Mouse (Mus musculus) limb, embryonic 13.5 days (tissue): ENCODE measurements around the gene Crip2. TPM values are rescaled to one million over a fixed set of nuclear protein-coding genes. Genes with fewer than 3 reads are reported as not detected.

ENCODE experiments used
- ATAC-seq: fragments of 200-750 bp; cut with Nextera tagmentation; 2 replicates; pipeline ENCODE4 v1.8.0; 2017; ENCODE audit warnings: low read depth, moderate number of reproducible peaks, moderate TSS enrichment; ENCODE audit not compliant: low FRiP score
- H3K27ac ChIP-seq: fragments of 300-500 bp; sonication (generic); 2 replicates; pipeline ENCODE4 v1.5.1; 2015; ENCODE audit warnings: inconsistent platforms, mild to moderate bottlenecking, moderate library complexity
- H3K27me3 ChIP-seq: fragments of 300-500 bp; sonication (generic); 2 replicates; pipeline ENCODE4 v1.6.1; 2015; ENCODE audit warnings: mild to moderate bottlenecking, inconsistent platforms
- H3K36me3 ChIP-seq: fragments of 300-500 bp; sonication (generic); 2 replicates; pipeline ENCODE4 v1.6.1; 2015; ENCODE audit warnings: inconsistent platforms, mild to moderate bottlenecking, moderate library complexity
- H3K4me1 ChIP-seq: fragments of 300-500 bp; sonication (generic); 2 replicates; pipeline ENCODE4 v1.6.1; 2015; ENCODE audit warnings: inconsistent platforms
- H3K4me2 ChIP-seq: fragments of 300-500 bp; sonication (generic); replicated peaks from 2 replicates; pipeline ENCODE4 v1.6.1; 2015; ENCODE audit warnings: inconsistent platforms, mild to moderate bottlenecking, moderate library complexity
- H3K4me3 ChIP-seq: fragments of 300-500 bp; sonication (generic); 2 replicates; pipeline ENCODE4 v1.5.1; 2015; ENCODE audit warnings: moderate library complexity, mild to moderate bottlenecking, inconsistent platforms
- H3K9ac ChIP-seq: fragments of 300-500 bp; sonication (generic); 2 replicates; pipeline ENCODE4 v1.6.1; 2015; ENCODE audit warnings: mild to moderate bottlenecking, inconsistent platforms
- H3K9me3 ChIP-seq: fragments of 300-500 bp; sonication (generic); 2 replicates; pipeline ENCODE4 v1.6.1; 2016; ENCODE audit warnings: inconsistent platforms
- WGBS: fragments of 180-500 bp; shearing (Covaris S2); methylation state at CpG from one replicate; pipeline ENCODE4 v1.1.7; 2015; 5-methylcytosine and 5-hydroxymethylcytosine counted together
- polyA plus RNA-seq: library from polyadenylated mRNA; unstranded; fragments of >200 nt; fragmentation: Nextera tagmentation; extraction: Ambion mirVana; gene quantifications from 2 replicates; pipeline ENCODE4 v1.2.1, GENCODE M21; 2015

The Crip2 gene
- polyA plus RNA-seq, 1 experiment from 2014 or later = 70.4 TPM

- no peak for ATAC-seq
- H3K9ac ChIP-seq = no peak overlapping the region
- WGBS = 79% methylated on average over 4 of the region's 4 CpGs
- H3K36me3 ChIP-seq = peaks cover 45% of the 10 kb centered on the region
- H3K27ac ChIP-seq = no peak overlapping the region
- H3K9me3 ChIP-seq = peaks cover 3% of the 10 kb centered on the region; the same call in 1 of the 2 replicates
- no peak overlapping the region for H3K4me2 ChIP-seq
- H3K4me3 ChIP-seq = no peak overlapping the region
- H3K4me1 ChIP-seq = peaks cover 50% of the 10 kb centered on the region
- no peaks in the 10 kb centered on the region for H3K27me3 ChIP-seq
Measured at GRCm38 (mm10) chr12:113107431-113108124, 32.5 kb upstream of the Crip2 start.

- no peaks in the 10 kb centered on the region for H3K27me3 ChIP-seq
- no peak overlapping the region for H3K4me2 ChIP-seq
- peaks cover 46% of the 10 kb centered on the region for H3K4me1 ChIP-seq
- peak; percentile 13; the same call in 1 of the 2 replicates for ATAC-seq
- no peak overlapping the region for H3K4me3 ChIP-seq
- 86% methylated on average over 17 of the region's 17 CpGs for WGBS
- H3K9ac ChIP-seq = 0 out of 2 replicates have a peak overlapping the region, but pooled peaks have one; percentile 31
- H3K36me3 ChIP-seq = peaks cover 52% of the 10 kb centered on the region
- peaks cover 3% of the 10 kb centered on the region; the same call in 1 of the 2 replicates for H3K9me3 ChIP-seq
- no peak overlapping the region for H3K27ac ChIP-seq
Measured at GRCm38 (mm10) chr12:113108528-113109283, 31.3 kb upstream of the Crip2 start.

DNA sequence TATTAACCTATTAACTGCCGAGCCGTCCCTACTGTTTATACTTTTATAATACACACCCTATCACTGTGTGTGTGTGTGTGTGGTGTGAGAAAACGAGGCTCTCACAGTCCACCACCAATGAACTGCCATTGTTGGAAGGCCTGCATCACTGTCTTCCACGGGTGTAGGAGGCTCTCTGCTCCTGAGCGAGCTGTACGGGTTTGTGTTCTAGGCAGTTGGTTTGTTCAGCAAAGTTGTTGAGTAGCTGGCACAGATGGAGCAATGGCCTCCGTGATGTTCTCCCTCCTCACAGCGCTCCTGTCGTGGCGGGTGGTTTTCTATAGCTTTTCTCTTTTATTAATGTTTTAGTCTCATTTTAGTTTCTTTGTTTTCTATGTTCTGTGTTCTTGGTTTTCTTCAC lies 30.2 kb upstream of the Crip2 start:
- no peak overlapping the region for H3K4me2 ChIP-seq
- H3K4me3 ChIP-seq = no peak overlapping the region
- no peak for ATAC-seq
- H3K9ac ChIP-seq = no peak overlapping the region
- H3K36me3 ChIP-seq = peaks cover 52% of the 10 kb centered on the region
- H3K4me1 ChIP-seq = peaks cover 41% of the 10 kb centered on the region
- 80% methylated on average over 10 of the region's 10 CpGs for WGBS
- no peak overlapping the region for H3K27ac ChIP-seq
- H3K9me3 ChIP-seq = peaks cover 3% of the 10 kb centered on the region; the same call in 1 of the 2 replicates
- no peaks in the 10 kb centered on the region for H3K27me3 ChIP-seq

- H3K9me3 ChIP-seq = no peaks in the 10 kb centered on the region
- H3K9ac ChIP-seq = no peak overlapping the region
- H3K27me3 ChIP-seq = no peaks in the 10 kb centered on the region
- ATAC-seq = no peak
- peaks cover 15% of the 10 kb centered on the region for H3K4me1 ChIP-seq
- H3K27ac ChIP-seq = no peak overlapping the region
- H3K36me3 ChIP-seq = peaks cover 71% of the 10 kb centered on the region
- no peak overlapping the region for H3K4me3 ChIP-seq
- no peak overlapping the region for H3K4me2 ChIP-seq
- 88% methylated on average over 4 of the region's 4 CpGs for WGBS
Measured at GRCm38 (mm10) chr12:113114141-113114540, 25.9 kb upstream of the Crip2 start.

- no peak overlapping the region for H3K9ac ChIP-seq
- H3K9me3 ChIP-seq = no peaks in the 10 kb centered on the region
- H3K36me3 ChIP-seq = peaks cover 78% of the 10 kb centered on the region
- no peaks in the 10 kb centered on the region for H3K27me3 ChIP-seq
- no peak overlapping the region for H3K4me2 ChIP-seq
- ATAC-seq = no peak
- no peak overlapping the region for H3K4me3 ChIP-seq
- WGBS = 86% methylated on average over 16 of the region's 16 CpGs
- no peak overlapping the region for H3K27ac ChIP-seq
- peaks cover 7% of the 10 kb centered on the region; the same call in 1 of the 2 replicates for H3K4me1 ChIP-seq
Measured at GRCm38 (mm10) chr12:113114856-113115538, 25.0 kb upstream of the Crip2 start.

DNA sequence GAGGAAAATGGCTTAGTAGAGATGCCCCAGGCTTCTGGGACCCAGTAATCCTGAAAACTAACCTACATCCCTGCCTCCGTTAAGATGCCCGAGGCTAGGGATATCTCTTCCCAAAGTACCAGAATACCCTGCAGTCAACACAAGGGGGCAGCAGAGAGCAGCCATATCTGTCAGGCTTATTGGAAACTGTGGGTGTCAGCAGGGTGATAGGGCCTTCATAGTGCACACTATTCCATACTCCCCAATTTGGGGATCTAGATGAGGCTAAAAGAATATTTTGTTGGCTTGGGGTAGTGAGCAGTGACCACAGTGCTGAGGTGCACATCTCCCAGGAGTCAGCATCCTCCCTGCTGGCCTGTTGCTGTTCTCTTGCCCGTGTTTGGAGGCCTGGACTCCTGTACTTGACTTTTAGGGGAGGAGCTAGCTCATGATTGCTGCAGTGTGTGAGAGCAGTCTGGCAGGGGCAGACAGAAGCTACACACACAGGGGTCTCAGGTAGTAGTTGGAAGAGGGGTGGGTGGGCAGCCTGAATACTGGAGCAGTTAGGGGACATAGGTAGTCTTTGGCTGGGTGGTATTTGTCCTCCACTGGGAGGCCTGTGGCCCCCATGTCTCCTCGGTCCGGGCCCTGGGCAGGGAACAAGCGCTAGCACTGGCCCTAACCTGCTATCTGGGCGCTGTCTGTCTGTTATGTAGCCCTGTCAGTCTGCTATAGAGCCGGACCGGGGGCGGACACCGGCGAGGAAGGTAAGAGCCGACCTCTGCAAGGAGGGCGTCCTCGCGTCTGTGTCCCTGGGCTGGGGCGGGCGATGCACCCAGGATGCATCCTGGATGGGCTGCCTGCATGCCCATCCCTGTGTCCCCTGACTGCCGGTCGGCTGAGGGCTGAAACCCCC lies 20.3 kb upstream of the Crip2 start:
- no peaks in the 10 kb centered on the region for H3K9me3 ChIP-seq
- no peaks in the 10 kb centered on the region for H3K27me3 ChIP-seq

GRCm38 (mm10) chr12:113124726-113125125 lies 15.3 kb upstream of the Crip2 start:
- H3K36me3 ChIP-seq = peaks cover 100% of the 10 kb centered on the region

More for the DNA sequence above, 20.3 kb upstream of the Crip2 start:
- no peaks in the 10 kb centered on the region for H3K4me1 ChIP-seq
- no peak overlapping the region for H3K4me2 ChIP-seq
- no peak overlapping the region for H3K9ac ChIP-seq
- peak; percentile 52; the same call in 1 of the 2 replicates for ATAC-seq
- peaks cover 95% of the 10 kb centered on the region for H3K36me3 ChIP-seq
- 85% methylated on average over 20 of the region's 20 CpGs for WGBS
- no peak overlapping the region for H3K27ac ChIP-seq
- no peak overlapping the region for H3K4me3 ChIP-seq

GRCm38 (mm10) chr12:113130732-113131131 lies 9.3 kb upstream of the Crip2 start:
- Histone ChIP-seq H3K36me3 (peaks cover 100% of the 10 kb centered on the region), H3K4me2 (no peak overlapping the region)
- 96% methylated on average over 8 of the region's 8 CpGs for WGBS

More at GRCm38 (mm10) chr12:113124726-113125125, 15.3 kb upstream of the Crip2 start:
- Histone ChIP-seq H3K27ac (no peak overlapping the region), H3K9ac (no peak overlapping the region), H3K4me3 (no peak overlapping the region), H3K9me3 (no peaks in the 10 kb centered on the region), H3K4me1 (no peaks in the 10 kb centered on the region), H3K4me2 (no peak overlapping the region), H3K27me3 (no peaks in the 10 kb centered on the region)
- WGBS = 75% methylated on average over 6 of the region's 6 CpGs
- ATAC-seq = no peak

DNA sequence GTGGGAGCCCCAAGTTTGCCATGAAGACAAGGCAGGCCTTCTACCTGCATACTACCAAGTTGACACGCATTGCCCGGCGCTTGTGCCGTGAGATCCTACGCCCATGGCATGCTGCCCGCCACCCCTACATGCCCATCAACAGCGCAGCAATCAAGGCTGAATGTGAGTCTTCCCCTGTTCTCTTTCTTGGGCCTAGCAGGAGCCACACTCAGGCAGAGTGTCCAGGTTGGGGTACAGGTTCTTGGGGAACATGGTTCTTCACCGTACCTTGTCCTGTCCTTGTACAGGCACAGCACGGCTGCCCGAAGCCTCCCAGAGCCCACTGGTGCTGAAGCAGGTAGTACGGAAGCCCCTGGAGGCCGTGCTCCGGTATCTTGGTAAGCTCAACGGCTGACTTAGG lies 8.4 kb upstream of the Crip2 start:
- H3K9me3 ChIP-seq = no peaks in the 10 kb centered on the region
- no peak overlapping the region for H3K9ac ChIP-seq
- H3K4me1 ChIP-seq = no peaks in the 10 kb centered on the region
- peaks cover 100% of the 10 kb centered on the region for H3K36me3 ChIP-seq
- ATAC-seq = no peak
- H3K27me3 ChIP-seq = no peaks in the 10 kb centered on the region
- H3K4me2 ChIP-seq = no peak overlapping the region
- H3K27ac ChIP-seq = no peak overlapping the region
- no peak overlapping the region for H3K4me3 ChIP-seq
- 98% methylated on average over 14 of the region's 14 CpGs for WGBS

More at GRCm38 (mm10) chr12:113130732-113131131, 9.3 kb upstream of the Crip2 start:
- H3K9me3 ChIP-seq = no peaks in the 10 kb centered on the region
- no peak overlapping the region for H3K4me3 ChIP-seq
- no peak for ATAC-seq
- H3K4me1 ChIP-seq = no peaks in the 10 kb centered on the region
- no peak overlapping the region for H3K9ac ChIP-seq
- no peaks in the 10 kb centered on the region for H3K27me3 ChIP-seq
- no peak overlapping the region for H3K27ac ChIP-seq

- WGBS = 67% methylated on average over 2 of the region's 2 CpGs
Measured at GRCm38 (mm10) chr12:113132567-113132966, 7.5 kb upstream of the Crip2 start.

DNA sequence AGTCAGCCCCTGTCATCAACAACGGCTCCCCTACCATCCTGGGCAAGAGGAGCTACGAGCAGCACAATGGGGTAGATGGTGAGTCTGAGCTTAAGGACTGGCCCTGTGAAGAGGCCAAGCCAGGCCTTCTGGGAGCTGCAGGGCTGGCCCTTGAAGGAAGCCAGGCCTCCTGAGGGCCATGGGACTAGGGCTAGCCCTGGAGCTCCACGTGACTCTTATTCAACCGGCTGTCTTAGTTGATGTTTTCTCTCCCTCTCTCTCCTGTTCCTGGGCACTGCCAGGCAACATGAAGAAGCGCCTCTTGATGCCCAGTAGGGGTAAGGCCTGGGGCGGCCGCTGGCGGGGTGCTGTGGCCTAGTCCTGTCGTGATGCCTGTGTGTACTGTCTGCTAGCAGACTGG lies 6.8 kb upstream of the Crip2 start:
- Histone ChIP-seq H3K4me1 (no peaks in the 10 kb centered on the region), H3K27ac (no peak overlapping the region), H3K4me2 (no peak overlapping the region), H3K36me3 (peaks cover 100% of the 10 kb centered on the region), H3K9ac (no peak overlapping the region), H3K27me3 (no peaks in the 10 kb centered on the region), H3K9me3 (no peaks in the 10 kb centered on the region), H3K4me3 (no peak overlapping the region)
- 86% methylated on average over 9 of the region's 9 CpGs for WGBS
- ATAC-seq = no peak

More at GRCm38 (mm10) chr12:113132567-113132966, 7.5 kb upstream of the Crip2 start:
- Histone ChIP-seq H3K4me3 (no peak overlapping the region), H3K4me1 (no peaks in the 10 kb centered on the region), H3K4me2 (no peak overlapping the region), H3K9ac (no peak overlapping the region), H3K9me3 (no peaks in the 10 kb centered on the region), H3K27ac (no peak overlapping the region), H3K27me3 (no peaks in the 10 kb centered on the region), H3K36me3 (peaks cover 100% of the 10 kb centered on the region)
- ATAC-seq = no peak
